8 mouse cellular contexts compared by ENCODE assay signal in genomic region chr12:17726576-17727320, GRCm38 (mm10). TPM values are rescaled to one million over a fixed set of nuclear protein-coding genes. Genes with fewer than 3 reads are reported as not detected.
A peak's percentile ranks its signal among the peaks of the same experiment; 100 is the strongest.
DNase-seq lines count a peak whose midpoint lies in the region; ATAC-seq and TF ChIP-seq lines count a peak whose summit lies in the region.

No protein-coding gene starts in this region.

- no peaks in the 10 kb centered on the region for H3K27me3 ChIP-seq in thymus, adult 2 months (ENCODE audit: control insufficient read depth, insufficient read depth, low read length)
- H3K27me3 ChIP-seq in liver, embryonic 15.5 days, result no peaks in the 10 kb centered on the region

- 23% methylated on average over 10 of the region's 10 CpGs for WGBS in thymus, adult 2 months
- WGBS in liver, embryonic 15.5 days (ENCODE audit: insufficient replicate concordance), result 57% methylated on average over 10 of the region's 10 CpGs

- H3K4me1 ChIP-seq in thymus, adult 2 months (replicated peaks; ENCODE audit: control insufficient read depth, insufficient read depth, low read length), result peaks cover 74% of the 10 kb centered on the region
- H3K4me1 ChIP-seq in liver, embryonic 15.5 days (replicated peaks), result peaks cover 59% of the 10 kb centered on the region

- TF ChIP-seq POLR2A in thymus, adult 2 months (IDR thresholded peaks at IDR 0.05; ENCODE audit: control insufficient read depth, extremely low read depth, insufficient read depth, low read length, poor library complexity), result no peak

- H3K36me3 ChIP-seq in thymus, adult 2 months (ENCODE audit: control insufficient read depth, insufficient read depth, low read length), result no peaks in the 10 kb centered on the region
- H3K36me3 ChIP-seq in liver, embryonic 15.5 days (replicated peaks), result no peaks in the 10 kb centered on the region

- H3K27ac ChIP-seq in thymus, adult 2 months (ENCODE audit: control insufficient read depth, insufficient read depth, low read length), result peak overlapping the region; percentile 95
- peak overlapping the region; percentile 42; the same call in 1 of the 2 replicates for H3K27ac ChIP-seq in liver, embryonic 15.5 days (replicated peaks)

- intact Hi-C loops in gastrocnemius, postnatal 14 days (cut with DNase I; ENCODE audit: low total_unique reads), result no loop called here

- no peak overlapping the region for H3K4me2 ChIP-seq in liver, embryonic 15.5 days

- no peak for TF ChIP-seq CTCF in thymus, adult 2 months (IDR thresholded peaks at IDR 0.05; ENCODE audit: borderline replicate concordance, control insufficient read depth, extremely low read depth, insufficient read depth, low read length, poor library complexity)

- H3K9me3 ChIP-seq in liver, embryonic 15.5 days (replicated peaks), result no peaks in the 10 kb centered on the region

- peak; percentile 39 for DNase-seq in embryo, embryonic 10 days (ENCODE audit: low spot score)
- DNase-seq in embryo, embryonic 10.5 days (ENCODE audit: low spot score), result no peak
- peak; percentile 47 for DNase-seq in thymus, adult 2 months
- DNase-seq in thymus, postnatal 10 days (ENCODE audit: low spot score in 2 of 2), result no peak
- no peak for DNase-seq in c-Kit-positive CD71-positive TER-119-positive erythroid progenitor cells, embryonic 14.5 days (ENCODE audit: low spot score)
- DNase-seq in gastrocnemius, postnatal 14 days, result no peak
- DNase-seq in natural killer cell, adult 2 months (ENCODE audit: low spot score in 2 of 2), result no peak

- ATAC-seq in liver, embryonic 15.5 days (ENCODE audit: insufficient read depth), result no peak

- H3K4me3 ChIP-seq in thymus, adult 2 months (ENCODE audit: control insufficient read depth, insufficient read depth, low read length), result no peak overlapping the region
- H3K4me3 ChIP-seq in liver, embryonic 15.5 days (replicated peaks), result no peak overlapping the region

- H3K9ac ChIP-seq in liver, embryonic 15.5 days, result no peak overlapping the region

RNA-seq across cellular contexts. Expression of gene Hpcal1, which starts 36.1 kb away (rescaled TPM):
- 322 and 334 TPM in 2 replicates for polyA plus RNA-seq in thymus, adult 2 months (2012; rRNA removed)
- polyA plus RNA-seq in liver, embryonic 15.5 days (2015; fragmentation: Nextera tagmentation; extraction: Ambion mirVana), result 20.3 and 22.2 TPM in 2 replicates
- total RNA-seq in gastrocnemius, postnatal 14 days (2021), result 10 to 100 TPM; 11.6 to 17.7 TPM

Comparison
In these comparisons a context has a peak if more than half of its experiments do, and no peak if none do; other contexts are left out.
1. DNase-seq: peak in embryo, embryonic 10 days (single experiment) and thymus, adult 2 months (single experiment); none in embryo, embryonic 10.5 days (single experiment), thymus, postnatal 10 days (0 of 2), c-Kit-positive CD71-positive TER-119-positive erythroid progenitor cells, embryonic 14.5 days (single experiment), gastrocnemius, postnatal 14 days (single experiment) and natural killer cell, adult 2 months (0 of 2).
2. RNA of gene Hpcal1, which starts 36.1 kb away (polyA plus RNA-seq): 322 to 334 TPM in thymus, adult 2 months; 20.3 to 22.2 TPM in liver, embryonic 15.5 days; every median in the first group is over 10 times any median in the second.